Mouse (Mus musculus): ENCODE results near the gene Zfp426. TPM values are rescaled to one million over a fixed set of nuclear protein-coding genes. Genes with fewer than 3 reads are reported as not detected.
A peak's percentile ranks its signal among the peaks of the same experiment; 100 is the strongest.

Zfp426 gene
- polyA plus RNA-seq, 2 experiments, result 17.4 to 24.1 TPM

- WGBS, result 10% methylated on average over 20 of the region's 20 CpGs
- TF ChIP-seq POLR2A (IDR thresholded peaks at IDR 0.05; ENCODE audit: borderline replicate concordance, extremely low read depth, insufficient read depth, insufficient read length), result no peak
- no peaks in the 10 kb centered on the region for H3K27me3 ChIP-seq (ENCODE audit: control insufficient read depth, insufficient read depth, low read length)
- H3K4me3 ChIP-seq (replicated peaks; ENCODE audit: low read length), result peak overlapping the region; percentile 81
- peaks cover 9% of the 10 kb centered on the region; the same call in 1 of the 2 replicates for H3K4me1 ChIP-seq (ENCODE audit: control insufficient read depth, insufficient read depth, low read length)
- DNase-seq (ENCODE audit: low spot score), result no peak
- peak overlapping the region; percentile 73 for H3K4me2 ChIP-seq (replicated peaks; ENCODE audit: low read depth, low read length, severe bottlenecking)
- H3K36me3 ChIP-seq (ENCODE audit: control insufficient read depth, insufficient read depth, low read length), result peaks cover 23% of the 10 kb centered on the region
- H3K27ac ChIP-seq (replicated peaks; ENCODE audit: low read depth, low read length), result peak overlapping the region; percentile 96
- ATAC-seq (ENCODE audit: low FRiP score, low read depth), result no peak
- no peaks in the 10 kb centered on the region for H3K9me3 ChIP-seq (ENCODE audit: control insufficient read depth, low read length)
- H3K9ac ChIP-seq (ENCODE audit: low read depth, low read length, severe bottlenecking), result peak overlapping the region; percentile 85
Observed at GRCm38 (mm10) chr9:20491858-20492526, 554 bp downstream of the Zfp426 start.

DNA sequence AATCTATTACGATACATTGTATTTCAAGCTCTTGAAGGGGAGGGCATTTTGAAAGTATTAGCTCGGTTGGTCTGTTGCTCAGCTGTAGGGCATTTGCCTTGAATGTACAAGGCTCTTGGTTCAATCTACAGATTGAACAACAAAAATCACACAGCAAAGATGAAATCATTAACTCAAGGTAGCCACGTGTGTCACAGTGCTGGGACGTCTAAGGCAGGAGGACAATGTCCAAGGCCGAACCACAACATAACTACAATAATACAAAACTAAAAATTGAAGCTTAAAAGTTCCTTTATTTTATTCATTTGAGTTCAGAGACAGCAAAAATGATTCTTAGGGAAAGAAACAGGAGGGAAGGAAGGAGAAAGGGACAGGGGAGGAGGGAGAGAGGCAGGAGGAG lies 3.0 kb downstream of the Zfp426 start:
- ATAC-seq (ENCODE audit: low FRiP score, low read depth), result no peak
- no peak for DNase-seq (ENCODE audit: low spot score)
- Histone ChIP-seq H3K4me2 (replicated peaks; ENCODE audit: low read depth, low read length, severe bottlenecking) (no peak overlapping the region), H3K36me3 (ENCODE audit: control insufficient read depth, insufficient read depth, low read length) (peaks cover 27% of the 10 kb centered on the region), H3K4me3 (replicated peaks; ENCODE audit: low read length) (no peak overlapping the region), H3K4me1 (ENCODE audit: control insufficient read depth, insufficient read depth, low read length) (peaks cover 9% of the 10 kb centered on the region; the same call in 1 of the 2 replicates), H3K27me3 (ENCODE audit: control insufficient read depth, insufficient read depth, low read length) (no peaks in the 10 kb centered on the region), H3K9ac (ENCODE audit: low read depth, low read length, severe bottlenecking) (no peak overlapping the region), H3K9me3 (ENCODE audit: control insufficient read depth, low read length) (no peaks in the 10 kb centered on the region), H3K27ac (replicated peaks; ENCODE audit: low read depth, low read length) (no peak overlapping the region)
- WGBS, result 92% methylated on average over 5 of the region's 5 CpGs
- no peak for TF ChIP-seq POLR2A (IDR thresholded peaks at IDR 0.05; ENCODE audit: borderline replicate concordance, extremely low read depth, insufficient read depth, insufficient read length)

- 89% methylated on average over 5 of the region's 5 CpGs for WGBS
- no peak for ATAC-seq (ENCODE audit: low FRiP score, low read depth)
- H3K27ac ChIP-seq (replicated peaks; ENCODE audit: low read depth, low read length), result no peak overlapping the region
- no peak overlapping the region for H3K4me3 ChIP-seq (replicated peaks; ENCODE audit: low read length)
- no peaks in the 10 kb centered on the region for H3K9me3 ChIP-seq (ENCODE audit: control insufficient read depth, low read length)
- no peaks in the 10 kb centered on the region for H3K4me1 ChIP-seq (ENCODE audit: control insufficient read depth, insufficient read depth, low read length)
- no peak for TF ChIP-seq POLR2A (IDR thresholded peaks at IDR 0.05; ENCODE audit: borderline replicate concordance, extremely low read depth, insufficient read depth, insufficient read length)
- no peak for DNase-seq (ENCODE audit: low spot score)
- H3K9ac ChIP-seq (ENCODE audit: low read depth, low read length, severe bottlenecking), result no peak overlapping the region
- H3K4me2 ChIP-seq (replicated peaks; ENCODE audit: low read depth, low read length, severe bottlenecking), result no peak overlapping the region
- H3K36me3 ChIP-seq (ENCODE audit: control insufficient read depth, insufficient read depth, low read length), result peaks cover 62% of the 10 kb centered on the region
- no peaks in the 10 kb centered on the region for H3K27me3 ChIP-seq (ENCODE audit: control insufficient read depth, insufficient read depth, low read length)
Observed at GRCm38 (mm10) chr9:20479396-20479795, 13.2 kb downstream of the Zfp426 start.

- H3K9ac ChIP-seq (ENCODE audit: low read depth, low read length, severe bottlenecking), result no peak overlapping the region
- H3K9me3 ChIP-seq (ENCODE audit: control insufficient read depth, low read length), result no peaks in the 10 kb centered on the region
- H3K4me3 ChIP-seq (replicated peaks; ENCODE audit: low read length), result no peak overlapping the region
- H3K27ac ChIP-seq (replicated peaks; ENCODE audit: low read depth, low read length), result no peak overlapping the region
- ATAC-seq (ENCODE audit: low FRiP score, low read depth) (no peak), DNase-seq (ENCODE audit: low spot score) (no peak)
- no peaks in the 10 kb centered on the region for H3K4me1 ChIP-seq (ENCODE audit: control insufficient read depth, insufficient read depth, low read length)
- 96% methylated on average over 1 of the region's 1 CpGs for WGBS
- no peak for TF ChIP-seq POLR2A (IDR thresholded peaks at IDR 0.05; ENCODE audit: borderline replicate concordance, extremely low read depth, insufficient read depth, insufficient read length)
- H3K36me3 ChIP-seq (ENCODE audit: control insufficient read depth, insufficient read depth, low read length), result peaks cover 72% of the 10 kb centered on the region
- no peaks in the 10 kb centered on the region for H3K27me3 ChIP-seq (ENCODE audit: control insufficient read depth, insufficient read depth, low read length)
- no peak overlapping the region for H3K4me2 ChIP-seq (replicated peaks; ENCODE audit: low read depth, low read length, severe bottlenecking)
Observed at GRCm38 (mm10) chr9:20476632-20477031, 15.9 kb downstream of the Zfp426 start.

- ATAC-seq (ENCODE audit: low FRiP score, low read depth), result peak; percentile 37; the same call in 1 of the 2 replicates
- 60% methylated on average over 7 of the region's 7 CpGs for WGBS
- Histone ChIP-seq H3K4me2 (replicated peaks; ENCODE audit: low read depth, low read length, severe bottlenecking) (no peak overlapping the region), H3K9ac (ENCODE audit: low read depth, low read length, severe bottlenecking) (no peak overlapping the region), H3K36me3 (ENCODE audit: control insufficient read depth, insufficient read depth, low read length) (peaks cover 31% of the 10 kb centered on the region), H3K4me3 (replicated peaks; ENCODE audit: low read length) (no peak overlapping the region), H3K9me3 (ENCODE audit: control insufficient read depth, low read length) (peaks cover 15% of the 10 kb centered on the region; the same call in 1 of the 2 replicates), H3K4me1 (ENCODE audit: control insufficient read depth, insufficient read depth, low read length) (no peaks in the 10 kb centered on the region), H3K27ac (replicated peaks; ENCODE audit: low read depth, low read length) (no peak overlapping the region), H3K27me3 (ENCODE audit: control insufficient read depth, insufficient read depth, low read length) (no peaks in the 10 kb centered on the region)
- no peak for TF ChIP-seq POLR2A (IDR thresholded peaks at IDR 0.05; ENCODE audit: borderline replicate concordance, extremely low read depth, insufficient read depth, insufficient read length)
- peak; percentile 82 for DNase-seq (ENCODE audit: low spot score)
Observed at GRCm38 (mm10) chr9:20466761-20467442, 25.6 kb downstream of the Zfp426 start.

Measured in limb, embryonic 14.5 days (tissue).